Mouse (Mus musculus) spleen, postnatal 4 days (tissue): ENCODE measurements around the gene 1600014C23Rik.
A peak's percentile ranks its signal among the peaks of the same experiment; 100 is the strongest.

Experiments used
- DNase-seq, 2 experiments: peaks; one replicate each; pipeline ENCODE4 v3.0.0; 2022; ENCODE audit warnings: low spot score in 2 of 2

The 1600014C23Rik gene

GRCm38 (mm10) chr17:45752053-45752452 lies 18.4 kb upstream of the 1600014C23Rik start:
- DNase-seq = no peak

- DNase-seq = no peak
These were observed 17.7 kb upstream of the 1600014C23Rik start for GRCm38 (mm10) chr17:45751359-45751758.

GRCm38 (mm10) chr17:45749100-45749499 lies 15.5 kb upstream of the 1600014C23Rik start:
- no peak for DNase-seq

- DNase-seq = peak in 1 of 2 experiments; percentile 43
These were observed 14.5 kb upstream of the 1600014C23Rik start for GRCm38 (mm10) chr17:45747858-45748785.

GRCm38 (mm10) chr17:45747293-45747692 lies 13.6 kb upstream of the 1600014C23Rik start:
- no peak for DNase-seq

GRCm38 (mm10) chr17:45746755-45747154 lies 13.1 kb upstream of the 1600014C23Rik start:
- DNase-seq = no peak

- DNase-seq = no peak
These were observed 12.0 kb upstream of the 1600014C23Rik start for GRCm38 (mm10) chr17:45745629-45746028.

- DNase-seq = no peak
These were observed 8.9 kb upstream of the 1600014C23Rik start for GRCm38 (mm10) chr17:45742371-45743147.

GRCm38 (mm10) chr17:45737078-45737601 lies 3.5 kb upstream of the 1600014C23Rik start:
- DNase-seq = no peak

- DNase-seq = peak; percentile 60 to 81
These were observed 2.9 kb upstream of the 1600014C23Rik start for GRCm38 (mm10) chr17:45736311-45737077.

- DNase-seq = peak; percentile 69 to 88
These were observed 2.0 kb upstream of the 1600014C23Rik start for GRCm38 (mm10) chr17:45735382-45736310.

GRCm38 (mm10) chr17:45734881-45735280 lies 1.2 kb upstream of the 1600014C23Rik start:
- no peak for DNase-seq

- DNase-seq = no peak
These were observed 689 bp upstream of the 1600014C23Rik start for GRCm38 (mm10) chr17:45734333-45734732.

- DNase-seq = no peak
These were observed 458 bp downstream of the 1600014C23Rik start for GRCm38 (mm10) chr17:45733038-45733734.

GRCm38 (mm10) chr17:45731172-45731864 lies 2.3 kb downstream of the 1600014C23Rik start:
- peak; percentile 76 to 91 for DNase-seq

GRCm38 (mm10) chr17:45730696-45731095 lies 2.9 kb downstream of the 1600014C23Rik start:
- no peak for DNase-seq

GRCm38 (mm10) chr17:45729387-45729786 lies 4.3 kb downstream of the 1600014C23Rik start:
- no peak for DNase-seq

- no peak for DNase-seq
These were observed 5.5 kb downstream of the 1600014C23Rik start for GRCm38 (mm10) chr17:45727983-45728723.
